Mouse (Mus musculus): ENCODE results near the gene Plekha5.
"Not testable (repeated sequence)": the region's sequence is repeated elsewhere in the genome, so short reads cannot be mapped to it uniquely, and the experiment has no call there.

The Plekha5 gene

GRCm38 (mm10) chr6:140576961-140577821 lies 153.3 kb downstream of the Plekha5 start:
- no peak for DNase-seq (ENCODE audit: low read depth, low spot score)

- DNase-seq (ENCODE audit: low read depth, low spot score): no peak
These were observed 153.9 kb downstream of the Plekha5 start for GRCm38 (mm10) chr6:140577822-140578170.

- not testable (repeated sequence) for DNase-seq (ENCODE audit: low read depth, low spot score)
These were observed 155.1 kb downstream of the Plekha5 start for GRCm38 (mm10) chr6:140578985-140579384.

- DNase-seq (ENCODE audit: low read depth, low spot score): no peak
These were observed 156.3 kb downstream of the Plekha5 start for GRCm38 (mm10) chr6:140580170-140580569.

GRCm38 (mm10) chr6:140586714-140587259 lies 162.9 kb downstream of the Plekha5 start:
- no peak for DNase-seq (ENCODE audit: low read depth, low spot score)

GRCm38 (mm10) chr6:140591331-140591730 lies 167.5 kb downstream of the Plekha5 start:
- DNase-seq (ENCODE audit: low read depth, low spot score): no peak

GRCm38 (mm10) chr6:140592713-140593112 lies 168.9 kb downstream of the Plekha5 start:
- DNase-seq (ENCODE audit: low read depth, low spot score): no peak

- no peak for DNase-seq (ENCODE audit: low read depth, low spot score)
These were observed 169.7 kb downstream of the Plekha5 start for GRCm38 (mm10) chr6:140593420-140594170.

GRCm38 (mm10) chr6:140595551-140595950 lies 171.7 kb downstream of the Plekha5 start:
- DNase-seq (ENCODE audit: low read depth, low spot score): not testable (repeated sequence)

GRCm38 (mm10) chr6:140597381-140598329 lies 173.8 kb downstream of the Plekha5 start:
- DNase-seq (ENCODE audit: low read depth, low spot score): no peak

- no peak for DNase-seq (ENCODE audit: low read depth, low spot score)
These were observed 174.7 kb downstream of the Plekha5 start for GRCm38 (mm10) chr6:140598516-140598915.

GRCm38 (mm10) chr6:140599337-140599736 lies 175.5 kb downstream of the Plekha5 start:
- no peak for DNase-seq (ENCODE audit: low read depth, low spot score)

GRCm38 (mm10) chr6:140600671-140601070 lies 176.8 kb downstream of the Plekha5 start:
- not testable (repeated sequence) for DNase-seq (ENCODE audit: low read depth, low spot score)

GRCm38 (mm10) chr6:140601175-140601574 lies 177.3 kb downstream of the Plekha5 start:
- no peak for DNase-seq (ENCODE audit: low read depth, low spot score)

- DNase-seq (ENCODE audit: low read depth, low spot score): no peak
These were observed 179.5 kb downstream of the Plekha5 start for GRCm38 (mm10) chr6:140603228-140603944.

- DNase-seq (ENCODE audit: low read depth, low spot score): not testable (repeated sequence)
These were observed 181.3 kb downstream of the Plekha5 start for GRCm38 (mm10) chr6:140605173-140605572.

- DNase-seq (ENCODE audit: low read depth, low spot score): no peak
These were observed 181.9 kb downstream of the Plekha5 start for GRCm38 (mm10) chr6:140605732-140606131.

- DNase-seq (ENCODE audit: low read depth, low spot score): no peak
These were observed 182.7 kb downstream of the Plekha5 start for GRCm38 (mm10) chr6:140606534-140606933.

GRCm38 (mm10) chr6:140608666-140609065 lies 184.8 kb downstream of the Plekha5 start:
- no peak for DNase-seq (ENCODE audit: low read depth, low spot score)

- DNase-seq (ENCODE audit: low read depth, low spot score): no peak
These were observed 185.7 kb downstream of the Plekha5 start for GRCm38 (mm10) chr6:140609533-140609932.

GRCm38 (mm10) chr6:140610117-140610516 lies 186.3 kb downstream of the Plekha5 start:
- no peak for DNase-seq (ENCODE audit: low read depth, low spot score)
